Mouse (Mus musculus) right cerebral cortex, adult 2 months (tissue): ENCODE results near the gene Ttll8.

Experiments
- DNase-seq, 2 experiments: peaks; one replicate each; pipeline ENCODE4 v3.0.0; 2021 to 2022; ENCODE audit warnings: low spot score in 2 of 2

The Ttll8 gene

GRCm38 (mm10) chr15:88882851-88883250, 71.4 kb downstream of the Ttll8 start:
- no peak for DNase-seq

GRCm38 (mm10) chr15:88881253-88882044, 72.8 kb downstream of the Ttll8 start:
- no peak for DNase-seq

- DNase-seq = peak; percentile 41 to 47
Observed at GRCm38 (mm10) chr15:88877021-88877400, 77.2 kb downstream of the Ttll8 start.

GRCm38 (mm10) chr15:88876155-88877020, 77.8 kb downstream of the Ttll8 start:
- DNase-seq = peak; percentile 73 to 74

DNA sequence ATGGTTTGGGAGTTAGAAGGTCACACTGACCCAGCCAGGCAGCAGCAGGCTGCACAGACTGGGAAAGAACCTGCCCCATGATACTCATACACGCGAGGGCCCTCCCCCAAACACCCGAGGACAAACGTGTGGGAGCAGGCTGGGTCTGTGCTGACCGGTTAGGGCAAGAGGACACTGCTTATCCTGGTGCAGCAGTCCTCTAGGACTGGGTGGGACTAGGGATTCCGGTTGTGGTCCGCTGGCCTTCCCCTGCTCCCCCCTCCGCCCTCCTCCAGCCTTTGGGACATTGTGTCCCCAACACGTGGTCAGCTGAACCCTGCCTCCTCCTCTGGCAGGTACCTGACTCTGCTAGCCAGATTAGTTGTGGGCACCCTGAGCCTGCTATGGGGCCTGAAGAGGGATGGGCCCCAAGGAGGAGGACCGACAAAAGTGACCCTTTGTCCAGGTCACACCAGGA, 78.6 kb downstream of the Ttll8 start:
- DNase-seq = no peak

GRCm38 (mm10) chr15:88874477-88874876, 79.7 kb downstream of the Ttll8 start:
- DNase-seq = no peak

DNA sequence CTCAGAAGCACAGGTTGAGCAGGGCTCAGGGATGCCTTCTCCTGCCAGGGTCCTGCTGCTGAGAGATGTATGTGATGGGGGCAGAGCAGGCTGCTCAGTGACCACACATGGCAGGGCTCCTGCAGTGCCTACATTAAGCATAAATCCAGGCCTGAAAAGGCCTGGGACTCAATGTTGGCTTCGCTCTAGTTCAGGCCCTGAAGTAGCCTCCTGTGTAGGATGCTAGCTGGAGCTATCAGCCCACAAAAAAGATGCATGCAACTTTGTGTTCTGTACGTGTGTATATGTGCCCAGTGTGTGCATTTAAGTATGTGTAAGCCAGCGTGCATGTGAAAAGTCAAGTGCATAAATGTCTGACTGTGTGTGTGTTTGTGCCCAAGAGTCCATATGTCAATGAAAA, 80.2 kb downstream of the Ttll8 start:
- DNase-seq = no peak

DNA sequence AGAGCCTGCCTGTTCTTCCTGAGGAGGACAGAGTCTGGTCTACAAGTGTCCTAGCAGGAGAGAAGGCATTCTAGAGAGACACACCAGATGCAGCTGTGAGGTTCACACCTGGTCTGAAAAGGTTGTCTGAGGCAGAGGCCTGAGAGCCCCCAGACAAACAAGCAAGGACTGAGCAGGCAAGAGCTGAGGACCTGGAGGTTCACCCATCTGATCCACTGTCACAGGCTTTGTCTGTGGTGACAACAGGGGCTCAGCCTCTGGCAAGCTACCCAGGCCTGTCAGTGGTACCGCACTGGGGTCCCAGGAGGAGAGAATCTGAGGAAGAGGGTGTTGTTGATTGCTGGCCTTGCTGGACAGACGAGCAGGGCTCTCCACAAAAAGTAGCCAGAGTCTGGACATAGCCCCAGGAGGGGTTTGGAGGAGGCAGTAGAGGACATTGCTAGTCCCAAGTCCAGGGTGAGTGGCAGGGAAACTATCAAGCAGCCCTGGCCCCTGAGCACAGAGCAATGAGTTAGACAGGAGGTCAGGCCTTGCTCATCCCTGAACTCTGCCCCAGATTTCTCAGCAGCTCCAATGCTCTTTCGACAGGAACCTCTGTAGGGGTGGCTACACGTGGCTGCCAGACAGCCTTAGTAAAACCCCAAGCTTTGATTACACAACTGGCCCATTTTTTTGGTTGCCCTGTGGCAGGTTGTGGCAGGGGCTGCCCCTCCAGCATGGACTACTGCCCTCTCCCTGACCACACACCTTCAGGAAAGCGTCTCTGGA, 83.6 kb downstream of the Ttll8 start:
- no peak for DNase-seq

DNA sequence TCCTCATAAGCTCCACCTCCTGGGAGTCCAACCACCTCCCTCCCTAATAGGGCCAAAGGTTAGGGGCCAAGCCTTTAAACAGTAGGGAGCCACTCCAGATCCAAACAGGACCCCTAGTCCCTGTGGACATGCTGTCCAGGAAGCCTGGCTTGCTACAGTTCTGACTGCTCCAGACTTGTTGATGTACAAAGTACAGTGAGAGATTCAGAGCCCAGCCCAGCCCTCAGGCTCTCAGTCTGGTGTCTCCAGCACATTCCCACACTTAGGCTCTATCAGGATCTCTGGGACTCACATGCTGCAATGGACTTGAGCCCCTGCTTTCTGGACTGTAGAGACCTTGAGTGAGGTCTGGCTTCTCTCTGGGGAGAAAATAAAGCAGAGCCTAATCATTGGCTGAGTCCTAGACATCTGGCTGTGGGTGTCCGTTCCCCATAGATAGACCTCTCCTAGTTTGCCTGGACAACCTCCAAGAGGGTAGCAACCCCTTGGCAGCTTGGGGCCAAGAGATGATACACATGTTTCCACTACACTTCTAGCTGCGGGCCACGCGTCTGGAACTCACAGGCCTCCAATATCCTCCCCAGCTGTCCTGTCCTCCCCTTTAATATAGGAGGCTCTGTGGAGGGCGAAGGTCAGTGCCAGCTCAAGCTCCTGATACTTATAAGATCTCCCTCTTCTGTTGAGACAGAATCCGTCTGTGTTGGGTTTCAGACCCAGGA, 86.0 kb downstream of the Ttll8 start:
- DNase-seq = no peak

DNA sequence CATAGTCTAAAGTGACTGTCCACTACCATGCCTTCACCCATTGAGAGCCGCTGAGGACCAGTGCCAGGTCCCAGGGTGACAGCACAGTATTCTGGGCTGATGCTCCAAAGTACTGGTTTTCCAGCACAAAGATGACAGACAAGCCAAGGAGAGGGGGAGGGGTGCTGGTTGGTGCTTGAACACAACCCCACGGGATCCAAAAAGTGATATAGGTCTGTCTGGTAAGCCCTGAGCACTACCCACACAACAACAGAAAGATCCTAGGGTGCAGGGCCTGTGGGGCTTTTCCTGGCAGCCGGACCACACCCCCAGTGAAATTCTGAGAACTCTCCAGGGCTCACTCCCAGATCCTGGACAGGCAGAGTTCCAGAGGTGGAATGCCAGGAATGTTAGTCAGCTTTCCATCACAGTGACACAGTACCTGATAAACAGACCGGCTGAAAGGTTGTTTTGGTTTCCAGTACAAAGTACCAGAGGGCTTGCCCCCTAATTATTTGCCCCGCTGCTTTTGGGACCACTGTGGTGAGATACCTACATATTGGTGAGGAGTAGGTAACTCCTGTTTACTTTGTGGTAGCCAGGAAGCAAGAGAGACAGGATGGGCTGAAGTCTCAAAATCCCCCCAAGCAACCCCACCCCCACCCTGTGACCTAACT, 86.7 kb downstream of the Ttll8 start:
- DNase-seq = no peak

- DNase-seq = no peak
Observed at GRCm38 (mm10) chr15:88866934-88867356, 87.3 kb downstream of the Ttll8 start.

- no peak for DNase-seq
Observed at GRCm38 (mm10) chr15:88865888-88866695, 88.1 kb downstream of the Ttll8 start.

DNA sequence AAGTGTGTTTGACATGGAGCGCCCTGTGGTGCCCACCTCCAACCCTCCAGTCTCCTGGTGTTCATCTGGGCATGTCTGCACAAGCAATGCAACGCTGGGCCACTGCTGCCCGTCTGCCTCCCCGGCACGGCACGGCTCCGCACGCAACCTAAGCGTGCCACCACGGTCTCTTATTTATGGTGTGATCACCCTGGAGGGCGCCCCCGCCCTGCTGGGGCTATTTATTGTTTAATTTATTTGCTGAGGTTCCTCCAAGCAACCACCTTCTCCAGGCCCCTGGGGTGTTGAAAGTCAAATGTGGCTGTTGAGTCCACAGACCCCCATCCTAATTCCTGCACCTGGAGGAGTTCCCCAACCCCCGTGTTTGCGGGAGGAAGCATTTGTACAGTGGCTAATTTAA, 89.2 kb downstream of the Ttll8 start:
- DNase-seq = no peak

GRCm38 (mm10) chr15:88864270-88865030, 89.8 kb downstream of the Ttll8 start:
- DNase-seq = no peak

GRCm38 (mm10) chr15:88863695-88864231, 90.5 kb downstream of the Ttll8 start:
- peak; percentile 84 to 87 for DNase-seq

DNA sequence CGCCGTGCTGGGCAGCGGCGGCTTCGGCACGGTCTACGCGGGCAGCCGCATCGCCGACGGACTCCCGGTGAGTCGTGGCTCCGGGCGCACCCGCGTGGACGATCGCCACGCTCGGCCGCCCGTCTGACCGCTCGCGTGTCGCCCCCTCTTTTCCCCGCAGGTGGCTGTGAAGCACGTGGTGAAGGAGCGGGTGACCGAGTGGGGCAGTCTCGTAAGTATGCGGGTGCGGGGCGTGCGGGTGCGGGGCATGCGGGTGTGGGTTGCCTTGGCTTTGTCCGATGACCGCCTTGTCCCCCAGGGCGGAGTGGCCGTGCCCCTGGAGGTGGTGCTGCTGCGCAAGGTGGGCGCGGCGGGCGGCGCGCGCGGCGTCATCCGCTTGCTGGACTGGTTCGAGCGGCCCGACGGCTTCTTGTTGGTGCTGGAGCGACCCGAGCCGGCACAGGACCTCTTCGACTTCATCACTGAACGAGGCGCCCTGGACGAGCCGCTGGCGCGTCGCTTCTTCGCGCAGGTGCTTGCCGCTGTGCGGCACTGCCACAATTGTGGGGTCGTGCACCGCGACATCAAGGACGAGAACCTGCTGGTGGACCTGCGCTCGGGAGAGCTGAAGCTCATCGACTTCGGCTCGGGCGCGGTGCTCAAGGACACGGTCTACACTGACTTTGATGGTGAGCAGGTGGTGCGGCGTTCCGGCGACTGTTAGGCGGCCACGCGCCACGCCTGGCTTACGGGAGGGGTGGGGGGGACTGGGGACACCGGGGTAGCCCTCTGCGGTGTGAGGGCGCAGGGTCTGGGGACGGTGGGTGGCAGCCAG, 91.1 kb downstream of the Ttll8 start:
- DNase-seq = peak; percentile 53 to 67

DNA sequence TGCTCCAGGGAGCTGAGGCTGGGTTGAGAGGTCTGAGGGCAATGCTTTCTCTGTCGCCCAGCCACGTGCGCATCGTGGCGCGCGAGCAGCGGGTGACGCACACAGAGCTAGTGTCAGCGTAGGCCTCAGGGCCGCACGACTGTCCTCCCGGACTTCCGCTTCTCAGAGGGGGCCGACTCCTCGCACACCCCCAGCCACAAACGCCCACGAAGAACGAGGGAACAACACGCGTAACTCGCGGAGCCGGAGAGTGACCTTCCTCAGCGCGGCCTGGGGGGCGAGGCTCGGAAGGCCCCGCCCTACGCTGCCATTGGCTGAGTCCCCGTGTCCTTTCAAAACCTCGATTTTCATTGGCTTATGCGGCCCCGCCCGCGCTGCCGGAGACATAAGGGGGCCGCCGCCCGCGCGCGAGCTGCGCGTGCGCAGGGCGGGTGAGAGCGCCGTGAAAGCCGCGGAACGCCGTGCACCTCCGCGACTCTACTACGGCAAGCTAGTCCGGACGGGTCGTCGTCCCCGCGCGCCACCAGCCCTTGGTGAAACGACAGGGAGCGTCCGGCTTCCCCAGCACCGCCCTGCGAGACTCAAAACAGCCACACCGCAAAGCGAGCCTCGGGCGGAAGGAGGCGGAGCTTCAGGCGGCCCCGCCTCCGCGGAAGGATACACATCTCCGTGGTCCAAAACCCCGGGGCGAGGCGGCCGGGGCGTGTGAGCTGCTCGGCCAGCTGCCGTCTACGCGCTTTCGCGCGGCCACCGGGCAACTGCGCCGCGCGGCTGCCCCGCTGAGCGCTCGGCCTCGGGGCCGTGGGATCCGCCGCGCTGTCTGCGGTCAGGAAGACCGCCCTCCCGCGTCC, 92.2 kb downstream of the Ttll8 start, which contains the start of gene Pim3:
TSS of gene Pim3 (plus strand) at position 415 of the 851 bp plus-strand sequence.
- DNase-seq = peak; percentile 95 to 98
